Mouse (Mus musculus) heart, postnatal 0 days (tissue): Measurements from ENCODE around the gene Nrarp.

Source experiments
- CTCF ChIP-seq: IDR thresholded peaks from 2 replicates; pipeline ENCODE4 v1.5.1; 2016; ENCODE audit warnings: antibody characterized with exemption, control low read depth, low read depth
- EP300 ChIP-seq: IDR thresholded peaks from 2 replicates; pipeline ENCODE4 v1.6.1; 2016; ENCODE audit warnings: antibody characterized with exemption, low read depth

GRCm38 (mm10) chr2:25184496-25184895, 3.9 kb downstream of the Nrarp start:
- TF ChIP-seq CTCF = no peak
- TF ChIP-seq EP300 = no peak
